Mouse (Mus musculus) splenic B cell, adult 2 months (primary cell): ENCODE measurements around the gene E4f1.

Source experiments
- DNase-seq: peaks from one replicate; pipeline ENCODE4 v3.0.0-alpha.2; 2011; ENCODE audit warnings: low read depth, low spot score
- H3K27me3 ChIP-seq: 2 replicates; pipeline ENCODE4 v1.6.1; 2012; ENCODE audit warnings: mild to moderate bottlenecking, low read length, moderate library complexity, mixed read lengths; ENCODE audit not compliant: control insufficient read depth, poor library complexity, insufficient read depth, severe bottlenecking
- H3K36me3 ChIP-seq: 2 replicates; pipeline ENCODE4 v1.6.1; 2012; ENCODE audit warnings: mild to moderate bottlenecking, low read length, moderate library complexity, mixed read lengths; ENCODE audit not compliant: control insufficient read depth, poor library complexity, insufficient read depth, severe bottlenecking

The E4f1 gene

DNA sequence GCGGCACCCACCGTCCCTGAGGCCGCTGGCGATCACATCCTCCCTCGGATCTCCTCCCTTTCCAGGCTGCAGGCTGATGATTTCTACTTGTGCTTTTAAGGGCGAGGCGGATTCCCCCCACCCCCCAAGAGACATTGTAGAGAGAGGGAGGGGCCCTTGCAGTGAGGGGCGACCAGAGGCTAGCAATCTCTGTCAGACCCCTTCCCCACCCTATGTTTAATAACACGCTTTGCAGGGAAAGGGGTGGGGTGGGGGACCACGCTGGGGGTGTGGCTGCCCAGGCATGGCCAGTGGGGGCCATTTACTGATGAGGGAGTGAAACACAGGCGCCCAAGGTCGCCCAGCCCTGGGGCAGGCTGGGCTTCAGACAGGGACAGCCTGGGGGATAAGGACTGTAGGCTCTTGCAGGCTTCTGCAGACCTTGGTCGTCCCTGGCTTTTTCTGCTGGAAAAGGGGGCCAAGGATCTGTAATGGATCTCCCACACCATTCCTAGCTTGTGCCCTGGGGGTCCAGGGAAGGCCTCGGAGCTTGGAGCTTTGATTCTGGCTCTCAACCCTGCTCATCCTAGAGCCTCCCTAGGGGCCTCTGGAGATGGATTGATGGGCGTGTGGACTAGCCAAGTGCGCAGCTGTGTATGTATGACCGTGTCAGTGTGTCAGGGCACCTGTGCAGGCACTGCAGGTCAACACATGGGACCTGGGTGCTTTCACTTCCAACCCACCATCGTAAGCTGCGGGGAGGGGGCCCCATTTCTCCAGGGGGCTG, 19.3 kb upstream of the E4f1 start:
- H3K27me3 ChIP-seq, result 0 out of 2 replicates have a peak, but pooled peaks cover 2% of the 10 kb centered on the region
- no peak for DNase-seq
- H3K36me3 ChIP-seq, result no peaks in the 10 kb centered on the region

DNA sequence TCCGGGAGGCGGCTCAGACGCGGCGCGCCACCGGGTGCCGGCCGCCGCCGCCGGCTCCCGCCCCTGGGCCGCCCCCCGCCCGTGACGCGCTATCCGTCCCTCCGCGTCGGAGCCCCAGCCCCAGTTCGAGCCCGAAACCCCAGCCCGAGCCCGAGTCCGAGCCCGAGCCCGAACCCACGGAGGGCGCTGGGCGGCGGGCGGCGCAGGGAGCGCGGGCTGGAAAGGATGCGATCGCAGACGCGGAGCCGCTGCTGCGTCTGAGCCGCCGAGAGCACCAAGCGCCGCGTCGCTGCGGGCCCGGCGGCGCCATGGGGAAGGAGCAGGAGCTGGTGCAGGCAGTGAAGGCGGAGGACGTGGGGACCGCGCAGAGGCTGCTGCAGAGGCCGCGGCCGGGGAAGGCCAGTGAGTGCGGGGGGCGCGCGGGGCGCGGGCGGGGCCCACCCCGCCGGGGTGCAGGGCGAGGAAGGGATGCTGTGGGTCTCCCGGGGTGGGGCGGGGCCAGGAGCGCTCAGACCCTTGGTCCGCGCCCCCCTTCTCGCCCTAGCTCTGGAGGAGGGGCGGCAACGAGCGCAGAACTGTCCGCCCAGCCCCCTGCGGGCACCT, 18.6 kb upstream of the E4f1 start:
- no peaks in the 10 kb centered on the region for H3K36me3 ChIP-seq
- H3K27me3 ChIP-seq, result 0 out of 2 replicates have a peak, but pooled peaks cover 2% of the 10 kb centered on the region
- peak; percentile 35 for DNase-seq

DNA sequence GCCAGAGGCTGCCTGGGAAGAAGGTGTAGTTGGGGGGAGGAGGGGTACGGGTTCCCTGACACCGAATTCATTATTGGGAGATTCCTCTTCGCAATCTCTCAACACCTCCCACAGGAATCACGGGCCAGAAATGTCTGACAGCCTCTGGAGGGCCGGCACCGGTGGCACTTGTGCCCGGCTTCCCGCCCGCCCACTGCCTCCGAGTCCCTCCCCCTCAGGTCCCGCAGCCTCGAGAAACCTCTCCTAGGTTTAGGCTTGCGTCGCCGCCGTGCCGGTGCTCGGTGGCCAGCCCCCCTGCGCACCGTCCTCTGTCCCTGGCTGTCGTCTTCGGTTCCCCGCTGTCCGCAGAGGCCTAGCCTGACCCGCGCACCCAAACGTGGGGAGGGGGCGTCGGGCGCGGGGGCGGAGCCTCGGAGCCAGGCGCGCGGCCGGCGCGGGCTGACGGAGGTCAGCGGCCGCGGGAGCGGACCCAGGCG, 18.1 kb upstream of the E4f1 start, which contains the start of gene Caskin1:
Gene Caskin1 (plus strand): TSS at position 416 of the 476 bp plus-strand sequence.
- H3K27me3 ChIP-seq, result 0 out of 2 replicates have a peak, but pooled peaks cover 2% of the 10 kb centered on the region
- H3K36me3 ChIP-seq, result no peaks in the 10 kb centered on the region
- DNase-seq, result peak; percentile 23

GRCm38 (mm10) chr17:24485090-24485860, 15.2 kb upstream of the E4f1 start:
- H3K36me3 ChIP-seq, result no peaks in the 10 kb centered on the region
- DNase-seq, result no peak

DNA sequence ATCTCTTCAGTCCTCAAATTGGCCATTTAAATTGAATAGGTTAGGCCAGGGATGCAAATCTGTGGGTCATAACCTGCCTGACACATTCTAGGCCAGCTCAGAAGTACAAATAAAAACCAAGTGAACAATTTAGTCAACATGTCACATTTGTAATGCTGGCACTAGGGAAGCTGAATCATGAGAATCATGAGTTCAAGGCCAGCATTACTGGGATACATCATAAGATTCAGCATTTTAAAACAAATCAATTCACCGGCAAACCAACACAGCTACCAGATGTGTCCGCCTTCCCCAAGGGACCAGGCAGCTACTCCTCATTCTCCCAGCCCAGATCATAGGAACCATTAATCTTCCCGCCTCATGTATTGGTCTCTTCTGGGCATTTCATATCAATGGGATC, 13.4 kb upstream of the E4f1 start:
- DNase-seq, result no peak
- Histone ChIP-seq H3K36me3 (no peaks in the 10 kb centered on the region), H3K27me3 (peaks cover 2% of the 10 kb centered on the region; the same call in 1 of the 2 replicates)

More at GRCm38 (mm10) chr17:24485090-24485860, 15.2 kb upstream of the E4f1 start:
- H3K27me3 ChIP-seq, result peaks cover 2% of the 10 kb centered on the region; the same call in 1 of the 2 replicates

GRCm38 (mm10) chr17:24481027-24481815, 11.1 kb upstream of the E4f1 start:
- no peak for DNase-seq
- peaks cover 3% of the 10 kb centered on the region; the same call in 1 of the 2 replicates for H3K36me3 ChIP-seq
- no peaks in the 10 kb centered on the region; the same call in 1 of the 2 replicates for H3K27me3 ChIP-seq

- no peak for DNase-seq
- H3K27me3 ChIP-seq, result no peaks in the 10 kb centered on the region; the same call in 1 of the 2 replicates
- peaks cover 8% of the 10 kb centered on the region for H3K36me3 ChIP-seq
Observed at GRCm38 (mm10) chr17:24480201-24480826, 10.2 kb upstream of the E4f1 start.

GRCm38 (mm10) chr17:24479431-24479830, 9.3 kb upstream of the E4f1 start:
- H3K36me3 ChIP-seq, result peaks cover 8% of the 10 kb centered on the region
- H3K27me3 ChIP-seq, result no peaks in the 10 kb centered on the region; the same call in 1 of the 2 replicates
- no peak for DNase-seq

DNA sequence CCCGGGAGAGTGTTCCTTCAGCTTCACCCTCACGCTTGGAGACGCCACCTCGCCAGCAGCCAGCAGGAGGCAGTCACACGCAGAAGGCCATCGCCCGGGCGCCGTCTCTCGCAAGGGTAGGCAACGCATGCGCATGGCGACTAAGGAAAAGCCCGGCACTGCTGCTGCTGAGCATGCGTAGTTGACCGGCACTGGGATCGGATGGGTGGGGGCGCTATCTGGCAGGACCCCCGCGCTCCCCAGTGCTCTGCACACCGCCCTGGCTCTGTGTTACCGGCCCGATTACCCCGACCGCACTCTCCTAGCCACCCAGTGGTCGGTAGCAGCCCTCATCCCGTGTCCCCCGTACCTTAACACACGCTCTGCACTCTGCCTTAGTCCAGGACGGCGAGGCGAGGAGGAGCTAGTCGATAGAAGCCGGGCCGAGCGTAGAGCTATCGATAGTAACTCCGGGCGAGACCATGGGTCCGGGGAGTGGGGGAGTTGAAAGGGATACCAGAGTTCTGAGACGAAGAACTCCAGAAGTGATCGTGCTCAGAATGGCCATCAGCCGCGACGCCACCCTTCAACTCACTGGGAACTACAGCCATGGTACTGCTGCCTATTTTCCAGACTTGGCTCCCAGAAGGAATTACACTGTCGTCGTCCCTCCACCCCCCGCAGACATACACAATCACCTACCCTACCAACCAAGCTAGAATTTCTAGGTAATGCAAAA, 8.7 kb upstream of the E4f1 start, which contains the start of gene Mlst8:
Gene Mlst8 (minus strand): TSS at position 416 of the 718 bp plus-strand sequence.
- peak; percentile 97 for DNase-seq
- peaks cover 8% of the 10 kb centered on the region for H3K36me3 ChIP-seq
- H3K27me3 ChIP-seq, result no peaks in the 10 kb centered on the region; the same call in 1 of the 2 replicates

DNA sequence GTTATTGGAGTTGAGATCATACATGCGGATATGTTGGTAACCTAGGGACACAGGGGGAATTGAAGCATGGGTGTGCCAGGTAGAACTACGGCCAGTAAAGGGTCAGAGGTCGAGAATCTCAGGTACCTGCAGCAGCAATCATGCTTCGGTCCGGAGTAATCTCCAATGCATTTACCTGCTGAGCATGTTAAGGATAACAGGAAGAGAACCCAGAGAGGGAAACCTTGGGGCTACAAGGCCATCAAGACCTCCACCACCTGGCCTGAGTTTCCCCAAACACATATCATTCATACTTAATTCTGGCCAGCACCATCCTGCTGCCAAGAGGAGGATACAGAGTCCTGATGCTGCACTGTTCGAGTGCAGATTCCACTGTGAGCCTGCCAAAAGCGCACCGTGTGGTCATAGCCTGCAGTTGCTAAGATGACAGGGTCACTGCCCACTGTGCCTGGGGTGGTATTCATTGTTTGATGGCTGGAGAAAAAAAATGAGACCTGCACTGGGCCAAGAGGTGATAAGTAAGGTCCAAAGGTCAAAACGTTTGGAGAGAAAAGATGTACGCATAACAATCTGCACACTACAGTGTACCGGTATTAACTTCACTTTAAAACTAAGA, 8.0 kb upstream of the E4f1 start:
- no peak for DNase-seq
- H3K36me3 ChIP-seq, result peaks cover 8% of the 10 kb centered on the region
- no peaks in the 10 kb centered on the region; the same call in 1 of the 2 replicates for H3K27me3 ChIP-seq

- Histone ChIP-seq H3K36me3 (peaks cover 8% of the 10 kb centered on the region), H3K27me3 (no peaks in the 10 kb centered on the region; the same call in 1 of the 2 replicates)
- no peak for DNase-seq
Observed at GRCm38 (mm10) chr17:24477053-24477984, 7.2 kb upstream of the E4f1 start.
